Mouse (Mus musculus) lung, postnatal 10 days (tissue): ENCODE data around the gene Krt32.
A peak's percentile ranks its signal among the peaks of the same experiment; 100 is the strongest.

Experiments
- DNase-seq: peaks from one replicate; pipeline ENCODE4 v3.0.0; 2021

The Krt32 gene

DNA sequence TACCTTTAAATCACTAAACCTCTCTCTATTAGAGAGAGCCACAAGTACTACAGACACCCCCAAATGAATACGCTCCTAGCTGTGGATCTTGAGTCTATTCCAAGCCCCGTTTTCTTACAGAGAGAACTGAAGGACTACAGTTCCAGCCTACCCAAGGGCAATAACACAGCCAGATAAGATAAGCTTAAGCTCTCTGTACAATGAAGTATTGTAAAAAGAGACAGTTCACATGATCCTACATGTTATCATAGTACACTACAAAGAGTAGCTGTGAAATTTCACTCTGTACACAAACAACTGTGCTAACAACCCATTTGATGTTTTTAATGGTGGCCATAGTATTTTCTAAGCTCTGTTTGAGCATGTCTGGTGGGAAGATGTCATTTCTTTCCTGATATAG lies 40.8 kb downstream of the Krt32 start:
- DNase-seq: no peak

DNA sequence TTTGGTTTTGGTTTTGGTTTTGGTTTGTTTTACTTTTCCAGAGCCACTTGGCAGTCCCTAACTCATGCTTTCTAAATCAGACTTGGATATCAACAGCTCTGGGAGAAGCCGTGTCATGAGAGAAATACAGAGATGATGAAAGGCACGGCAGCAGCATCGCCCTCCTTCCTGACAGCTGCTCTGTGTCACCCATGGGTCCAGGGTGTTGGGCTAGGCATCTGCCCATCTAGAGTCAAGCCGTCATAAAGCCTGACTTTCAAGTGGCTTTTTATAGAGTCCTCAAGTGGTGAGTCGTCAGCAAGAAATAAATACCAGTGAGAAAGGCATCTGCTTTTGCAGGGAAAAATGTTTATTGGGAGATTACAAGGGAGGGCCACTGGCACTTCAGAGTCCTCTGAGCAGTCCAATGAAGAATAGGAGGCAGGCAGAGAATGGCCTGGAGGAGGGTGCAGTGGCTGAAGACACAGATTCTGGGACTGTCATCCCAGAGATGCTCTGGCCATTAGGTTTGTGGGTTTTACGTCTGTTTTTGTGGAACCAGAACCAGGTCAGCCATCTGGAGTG lies 41.6 kb downstream of the Krt32 start:
- peak; percentile 30 for DNase-seq

DNA sequence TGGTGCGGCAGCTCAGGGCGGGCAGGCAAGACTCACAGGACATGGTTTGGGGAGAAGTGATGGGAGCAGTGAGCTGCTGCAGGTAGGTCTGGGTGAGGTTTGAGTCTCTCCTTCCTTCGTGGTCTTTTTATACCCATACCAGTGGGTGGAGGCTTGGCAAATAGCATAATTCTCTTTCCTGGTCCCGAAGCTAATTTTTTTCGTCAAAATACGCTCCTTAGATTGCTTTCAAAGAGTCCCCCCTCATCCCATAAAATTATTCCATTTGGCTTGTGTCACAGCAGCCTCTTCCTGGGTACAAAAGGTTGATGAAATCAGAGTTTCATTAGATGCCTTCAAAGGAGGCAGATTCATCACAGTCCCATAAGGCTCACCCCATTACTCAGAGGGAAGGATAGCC lies 46.6 kb downstream of the Krt32 start, which contains the start of gene Krt34:
Krt34 (minus strand) TSS at position 101 of the 400 bp plus-strand sequence.
- no peak for DNase-seq
